Mouse (Mus musculus): Measurements from ENCODE around the gene Gstp2. TPM values are rescaled to one million over a fixed set of nuclear protein-coding genes. Genes with fewer than 3 reads are reported as not detected.
"Not testable (repeated sequence)": the region's sequence is repeated elsewhere in the genome, so short reads cannot be mapped to it uniquely, and the experiment has no call there.

The Gstp2 gene
- polyA plus RNA-seq, 1 experiment from 2014 or later = 13.2 TPM

GRCm38 (mm10) chr19:4068717-4069410, 23.0 kb upstream of the Gstp2 start:
- WGBS = 54% methylated on average over 15 of the region's 15 CpGs
- ATAC-seq (ENCODE audit: insufficient read depth, low FRiP score, low read depth) = no peak
- Histone ChIP-seq H3K4me2 (no peak overlapping the region), H3K4me3 (replicated peaks) (no peak overlapping the region), H3K27ac (no peak overlapping the region), H3K36me3 (no peaks in the 10 kb centered on the region), H3K9ac (no peak overlapping the region), H3K27me3 (replicated peaks) (no peaks in the 10 kb centered on the region), H3K9me3 (no peaks in the 10 kb centered on the region), H3K4me1 (0 out of 2 replicates have a peak, but pooled peaks cover 2% of the 10 kb centered on the region)

- not testable (repeated sequence) for H3K4me3 ChIP-seq (replicated peaks); H3K9ac ChIP-seq; ATAC-seq (ENCODE audit: insufficient read depth, low FRiP score, low read depth); H3K36me3 ChIP-seq; H3K9me3 ChIP-seq; H3K4me2 ChIP-seq; H3K27me3 ChIP-seq (replicated peaks); H3K27ac ChIP-seq; H3K4me1 ChIP-seq
- 80% methylated on average over 2 of the region's 2 CpGs for WGBS
These were observed 22.4 kb upstream of the Gstp2 start for GRCm38 (mm10) chr19:4068242-4068641.

- H3K27me3 ChIP-seq (replicated peaks) = no peaks in the 10 kb centered on the region
- no peak overlapping the region for H3K9ac ChIP-seq
- no peaks in the 10 kb centered on the region for H3K36me3 ChIP-seq
- no peak overlapping the region for H3K27ac ChIP-seq
- H3K4me2 ChIP-seq = no peak overlapping the region
- 0 out of 2 replicates have a peak, but pooled peaks cover 2% of the 10 kb centered on the region for H3K4me1 ChIP-seq
- H3K4me3 ChIP-seq (replicated peaks) = no peak overlapping the region
- ATAC-seq (ENCODE audit: insufficient read depth, low FRiP score, low read depth) = no peak
- H3K9me3 ChIP-seq = no peaks in the 10 kb centered on the region
These were observed 21.1 kb upstream of the Gstp2 start for GRCm38 (mm10) chr19:4066877-4067276.

DNA sequence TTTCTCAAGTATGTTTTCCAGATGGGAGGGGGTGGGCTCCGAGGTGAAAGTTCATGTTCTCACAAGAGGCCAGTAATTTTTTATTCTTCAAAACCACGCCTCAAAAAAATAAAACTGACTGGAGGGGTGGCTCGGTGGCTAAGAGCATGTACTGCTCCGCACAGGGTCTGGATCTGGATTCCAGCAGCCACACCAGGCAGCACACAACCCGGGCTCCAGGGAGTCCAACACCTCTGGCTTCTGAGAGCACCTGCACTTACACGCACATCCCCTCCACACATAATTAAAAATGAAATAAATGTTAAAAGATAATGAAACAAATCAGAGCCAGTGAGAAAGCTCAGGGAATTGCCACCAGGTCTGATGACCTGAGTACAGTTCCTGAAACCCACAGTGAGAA, 20.5 kb upstream of the Gstp2 start:
- Histone ChIP-seq H3K36me3 (no peaks in the 10 kb centered on the region), H3K4me1 (0 out of 2 replicates have a peak, but pooled peaks cover 2% of the 10 kb centered on the region), H3K27me3 (replicated peaks) (no peaks in the 10 kb centered on the region), H3K9ac (no peak overlapping the region), H3K4me3 (replicated peaks) (no peak overlapping the region), H3K4me2 (no peak overlapping the region), H3K27ac (no peak overlapping the region), H3K9me3 (no peaks in the 10 kb centered on the region)
- no peak for ATAC-seq (ENCODE audit: insufficient read depth, low FRiP score, low read depth)
- 75% methylated on average over 6 of the region's 6 CpGs for WGBS

GRCm38 (mm10) chr19:4064501-4064900, 18.7 kb upstream of the Gstp2 start:
- not testable (repeated sequence) for H3K9me3 ChIP-seq; H3K4me2 ChIP-seq; H3K27ac ChIP-seq; H3K4me3 ChIP-seq (replicated peaks); H3K9ac ChIP-seq; H3K4me1 ChIP-seq; H3K36me3 ChIP-seq; H3K27me3 ChIP-seq (replicated peaks); ATAC-seq (ENCODE audit: insufficient read depth, low FRiP score, low read depth)
- 2% methylated on average over 6 of the region's 11 CpGs for WGBS

DNA sequence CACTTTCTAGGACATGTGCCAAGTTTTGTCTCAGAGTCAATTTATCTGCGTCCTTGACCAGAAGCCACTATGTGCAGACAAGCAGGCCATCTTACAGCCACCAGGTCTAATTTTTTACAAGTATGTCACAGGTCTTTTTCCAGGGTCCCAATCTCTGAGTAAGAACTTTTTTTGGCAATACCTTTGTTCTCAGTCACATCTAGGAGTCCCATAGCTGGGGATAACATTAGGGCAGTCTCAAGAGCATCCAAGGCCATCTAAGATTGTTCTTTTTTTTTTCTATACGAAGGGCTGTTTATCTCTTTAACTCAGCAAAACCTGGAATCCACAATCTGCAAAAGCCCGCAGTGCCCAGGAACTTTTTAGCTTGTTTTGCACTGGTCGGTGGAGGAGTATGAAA, 17.5 kb upstream of the Gstp2 start:
- WGBS = 43% methylated on average over 4 of the region's 4 CpGs
- not testable (repeated sequence) for H3K4me3 ChIP-seq (replicated peaks); H3K9me3 ChIP-seq; H3K36me3 ChIP-seq; ATAC-seq (ENCODE audit: insufficient read depth, low FRiP score, low read depth); H3K27ac ChIP-seq; H3K9ac ChIP-seq; H3K27me3 ChIP-seq (replicated peaks); H3K4me1 ChIP-seq; H3K4me2 ChIP-seq

GRCm38 (mm10) chr19:4060899-4061465, 15.2 kb upstream of the Gstp2 start:
- Histone ChIP-seq H3K4me1 (no peaks in the 10 kb centered on the region), H3K27me3 (replicated peaks) (no peaks in the 10 kb centered on the region), H3K9ac (no peak overlapping the region), H3K9me3 (no peaks in the 10 kb centered on the region), H3K27ac (no peak overlapping the region), H3K4me3 (replicated peaks) (no peak overlapping the region), H3K4me2 (no peak overlapping the region), H3K36me3 (no peaks in the 10 kb centered on the region)
- no peak for ATAC-seq (ENCODE audit: insufficient read depth, low FRiP score, low read depth)
- 89% methylated on average over 6 of the region's 6 CpGs for WGBS

DNA sequence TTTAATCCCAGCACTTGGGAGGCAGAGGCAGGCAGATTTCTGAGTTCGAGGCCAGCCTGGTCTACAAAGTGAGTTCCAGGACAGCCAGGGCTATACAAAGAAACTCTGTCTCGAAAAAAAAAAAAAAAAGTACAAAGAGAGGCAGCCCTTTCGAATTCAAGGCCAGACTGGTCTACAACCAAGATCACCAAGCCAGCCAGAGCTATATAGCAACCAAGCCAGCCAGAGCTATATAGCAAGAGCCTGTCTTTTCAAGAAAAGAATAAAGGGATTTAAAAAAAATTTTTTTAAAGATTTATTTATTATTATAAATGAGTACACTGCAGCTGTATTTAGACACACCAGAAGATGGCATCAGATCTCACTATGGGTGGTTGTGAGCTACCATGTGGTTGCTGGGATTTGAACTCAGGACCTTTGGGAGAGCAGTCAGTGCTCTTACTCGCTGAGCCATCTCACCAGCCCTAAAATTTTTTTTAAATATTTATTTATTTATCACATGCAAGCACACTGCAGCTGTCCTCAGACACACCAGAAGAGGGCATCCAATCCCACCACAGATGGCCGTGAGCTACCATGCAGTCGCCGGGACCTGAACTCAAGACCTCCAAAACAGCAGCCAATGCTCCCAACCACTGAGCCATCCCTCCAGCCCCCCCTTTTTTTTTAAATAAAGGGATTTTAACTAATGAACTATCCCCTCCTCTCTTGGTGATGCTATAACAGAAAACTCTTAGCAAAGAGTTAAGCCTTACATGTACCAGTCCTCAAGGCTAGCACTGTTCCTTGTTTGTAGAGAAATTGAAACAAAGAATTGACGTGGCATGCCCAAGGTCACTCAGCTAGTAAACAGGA, 14.4 kb upstream of the Gstp2 start:
- H3K27me3 ChIP-seq (replicated peaks); H3K36me3 ChIP-seq; H3K27ac ChIP-seq; H3K4me3 ChIP-seq (replicated peaks); ATAC-seq (ENCODE audit: insufficient read depth, low FRiP score, low read depth); H3K4me1 ChIP-seq; H3K9ac ChIP-seq; H3K9me3 ChIP-seq; H3K4me2 ChIP-seq: not testable (repeated sequence)
- 85% methylated on average over 8 of the region's 8 CpGs for WGBS

- Histone ChIP-seq H3K27me3 (replicated peaks) (no peaks in the 10 kb centered on the region), H3K9ac (no peak within 1 kb of the TSS), H3K4me1 (no peaks in the 10 kb centered on the region), H3K4me3 (replicated peaks) (no peak within 1 kb of the TSS), H3K4me2 (no peak within 1 kb of the TSS), H3K27ac (no peak within 1 kb of the TSS), H3K9me3 (no peaks in the 10 kb centered on the region), H3K36me3 (no peaks in the 10 kb centered on the region)
- peak; percentile 87 for ATAC-seq (ENCODE audit: insufficient read depth, low FRiP score, low read depth)
- 62% methylated on average over 15 of the region's 15 CpGs for WGBS
These were observed 13.4 kb upstream of the Gstp2 start, which contains the start of gene Gstp3 for GRCm38 (mm10) chr19:4059069-4059740. Gene Gstp3 (minus strand): TSS chr19:4059569.

DNA sequence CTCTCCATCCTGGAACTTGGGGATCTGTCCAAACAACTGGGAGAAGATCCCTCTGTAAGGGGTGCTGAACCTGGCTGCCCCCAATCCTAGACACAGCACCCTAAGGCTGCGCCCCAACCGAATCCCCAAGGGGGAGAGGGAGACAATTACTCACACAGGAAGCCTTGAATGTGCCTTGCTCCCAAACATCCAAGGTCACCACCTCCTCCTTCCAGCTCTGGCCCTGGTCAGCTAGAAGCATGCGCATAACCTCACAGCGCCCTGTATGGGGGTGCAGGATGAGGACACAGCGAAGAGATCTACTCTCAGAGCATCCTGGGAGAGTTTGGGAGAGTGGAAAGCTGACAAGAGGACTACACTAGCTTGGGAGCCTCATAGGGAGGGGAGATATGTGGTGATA, 12.8 kb upstream of the Gstp2 start:
- no peak overlapping the region for H3K4me2 ChIP-seq
- ATAC-seq (ENCODE audit: insufficient read depth, low FRiP score, low read depth) = no peak
- no peak overlapping the region for H3K4me3 ChIP-seq (replicated peaks)
- H3K4me1 ChIP-seq = no peaks in the 10 kb centered on the region
- H3K27ac ChIP-seq = no peak overlapping the region
- no peaks in the 10 kb centered on the region for H3K9me3 ChIP-seq
- no peaks in the 10 kb centered on the region for H3K27me3 ChIP-seq (replicated peaks)
- H3K36me3 ChIP-seq = no peaks in the 10 kb centered on the region
- H3K9ac ChIP-seq = no peak overlapping the region
- WGBS = 91% methylated on average over 5 of the region's 5 CpGs

- no peaks in the 10 kb centered on the region for H3K9me3 ChIP-seq
- no peak overlapping the region for H3K27ac ChIP-seq
- 91% methylated on average over 7 of the region's 7 CpGs for WGBS
- no peak overlapping the region for H3K4me3 ChIP-seq (replicated peaks)
- ATAC-seq (ENCODE audit: insufficient read depth, low FRiP score, low read depth) = no peak
- H3K4me1 ChIP-seq = no peaks in the 10 kb centered on the region
- no peaks in the 10 kb centered on the region for H3K36me3 ChIP-seq
- H3K9ac ChIP-seq = no peak overlapping the region
- no peaks in the 10 kb centered on the region for H3K27me3 ChIP-seq (replicated peaks)
- H3K4me2 ChIP-seq = no peak overlapping the region
These were observed 12.1 kb upstream of the Gstp2 start for GRCm38 (mm10) chr19:4057962-4058361.

DNA sequence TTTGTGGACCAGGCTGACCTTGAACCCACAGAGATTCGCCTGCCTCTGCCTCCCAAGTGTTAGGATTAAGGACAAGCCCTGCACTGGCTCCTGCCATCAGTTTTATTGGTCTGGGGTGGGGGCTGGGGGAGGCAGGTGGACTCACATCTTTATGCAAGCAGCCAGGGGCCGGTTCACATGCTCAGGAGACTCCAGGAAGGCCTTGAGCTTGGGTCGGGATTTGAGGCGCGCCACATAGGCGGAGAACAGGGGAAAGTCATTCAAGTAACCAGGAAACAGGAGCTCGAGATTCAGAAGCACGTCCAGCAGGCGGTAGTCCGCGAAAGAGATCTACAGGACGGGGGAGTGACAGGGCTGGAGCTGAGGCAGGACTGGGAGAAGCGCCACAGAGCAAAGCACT, 11.6 kb upstream of the Gstp2 start:
- WGBS = 87% methylated on average over 13 of the region's 13 CpGs

More for the DNA sequence above, 11.6 kb upstream of the Gstp2 start:
- Histone ChIP-seq H3K9me3 (no peaks in the 10 kb centered on the region), H3K36me3 (no peaks in the 10 kb centered on the region), H3K4me3 (replicated peaks) (no peak overlapping the region), H3K4me1 (no peaks in the 10 kb centered on the region), H3K27ac (no peak overlapping the region), H3K4me2 (no peak overlapping the region), H3K9ac (no peak overlapping the region), H3K27me3 (replicated peaks) (no peaks in the 10 kb centered on the region)
- ATAC-seq (ENCODE audit: insufficient read depth, low FRiP score, low read depth) = no peak

Data from stomach, embryonic 15.5 days (tissue).